Mouse (Mus musculus) heart, embryonic 13.5 days (tissue): ENCODE measurements around the gene Bbx. TPM values are rescaled to one million over a fixed set of nuclear protein-coding genes. Genes with fewer than 3 reads are reported as not detected.

Source experiments
- ATAC-seq: fragments of 200-750 bp; cut with Nextera tagmentation; 2 replicates; pipeline ENCODE4 v1.8.0; 2017; ENCODE audit warnings: moderate TSS enrichment; ENCODE audit not compliant: insufficient number of reproducible peaks, low FRiP score, low TSS enrichment; ENCODE audit errors: extremely low read depth
- H3K27ac ChIP-seq: fragments of 300-500 bp; sonication (generic); replicated peaks from 2 replicates; pipeline ENCODE4 v1.5.1; 2015; ENCODE audit warnings: moderate library complexity, mild to moderate bottlenecking, inconsistent platforms
- H3K27me3 ChIP-seq: fragments of 300-500 bp; sonication (generic); replicated peaks from 2 replicates; pipeline ENCODE4 v1.6.1; 2015; ENCODE audit warnings: mild to moderate bottlenecking, inconsistent platforms
- H3K36me3 ChIP-seq: fragments of 300-500 bp; sonication (generic); 2 replicates; pipeline ENCODE4 v1.6.1; 2015; ENCODE audit warnings: mild to moderate bottlenecking, inconsistent platforms
- H3K4me1 ChIP-seq: fragments of 300-500 bp; sonication (generic); 2 replicates; pipeline ENCODE4 v1.6.1; 2015; ENCODE audit warnings: inconsistent platforms
- H3K4me2 ChIP-seq: fragments of 300-500 bp; sonication (generic); 2 replicates; pipeline ENCODE4 v1.6.1; 2015; ENCODE audit warnings: inconsistent platforms, mild to moderate bottlenecking, moderate library complexity
- H3K4me3 ChIP-seq: fragments of 300-500 bp; sonication (generic); 2 replicates; pipeline ENCODE4 v1.5.1; 2015; ENCODE audit warnings: moderate library complexity, mild to moderate bottlenecking, inconsistent platforms
- H3K9ac ChIP-seq: fragments of 300-500 bp; sonication (generic); 2 replicates; pipeline ENCODE4 v1.6.1; 2015; ENCODE audit warnings: inconsistent platforms, mild to moderate bottlenecking, moderate library complexity
- H3K9me3 ChIP-seq: fragments of 300-500 bp; sonication (generic); 2 replicates; pipeline ENCODE4 v1.6.1; 2016; ENCODE audit warnings: inconsistent platforms
- WGBS: fragments of 180-500 bp; shearing (Covaris S2); methylation state at CpG from one replicate; pipeline ENCODE4 v1.1.7; 2015; ENCODE audit warnings: mixed read lengths; 5-methylcytosine and 5-hydroxymethylcytosine counted together
- polyA plus RNA-seq: library from polyadenylated mRNA; unstranded; fragments of >200 nt; fragmentation: Nextera tagmentation; extraction: Ambion mirVana; gene quantifications from 2 replicates; pipeline ENCODE4 v1.2.1, GENCODE M21; 2015

The Bbx gene
- polyA plus RNA-seq, 1 experiment from 2014 or later = 32.0 TPM

- no peak overlapping the region for H3K9ac ChIP-seq
- ATAC-seq = no peak
- no peak overlapping the region for H3K27ac ChIP-seq
- H3K4me3 ChIP-seq = no peak overlapping the region
- H3K4me1 ChIP-seq = peaks cover 26% of the 10 kb centered on the region
- H3K36me3 ChIP-seq = 0 out of 2 replicates have a peak, but pooled peaks cover 6% of the 10 kb centered on the region
- H3K27me3 ChIP-seq = no peaks in the 10 kb centered on the region
- H3K9me3 ChIP-seq = no peaks in the 10 kb centered on the region
- 79% methylated on average over 4 of the region's 4 CpGs for WGBS
- H3K4me2 ChIP-seq = no peak overlapping the region
These were observed 120.6 kb downstream of the Bbx start for GRCm38 (mm10) chr16:50311588-50311987.

- peaks cover 31% of the 10 kb centered on the region for H3K4me1 ChIP-seq
- H3K36me3 ChIP-seq = 0 out of 2 replicates have a peak, but pooled peaks cover 6% of the 10 kb centered on the region
- no peaks in the 10 kb centered on the region for H3K27me3 ChIP-seq
- H3K4me3 ChIP-seq = peak overlapping the region; percentile 22
- no peak; the same call in 1 of the 2 replicates for ATAC-seq
- 33% methylated on average over 9 of the region's 9 CpGs for WGBS
- H3K27ac ChIP-seq = peak overlapping the region; percentile 76
- no peaks in the 10 kb centered on the region for H3K9me3 ChIP-seq
- H3K4me2 ChIP-seq = peak overlapping the region; percentile 59
- peak overlapping the region; percentile 38; the same call in 1 of the 2 replicates for H3K9ac ChIP-seq
These were observed 122.7 kb downstream of the Bbx start for GRCm38 (mm10) chr16:50309411-50310042.

GRCm38 (mm10) chr16:50308256-50308655 is 123.9 kb downstream of the Bbx start:
- 68% methylated on average over 6 of the region's 6 CpGs for WGBS
- Histone ChIP-seq H3K27ac (peak overlapping the region; percentile 76), H3K36me3 (0 out of 2 replicates have a peak, but pooled peaks cover 6% of the 10 kb centered on the region), H3K4me3 (no peak overlapping the region), H3K4me1 (peaks cover 31% of the 10 kb centered on the region), H3K9me3 (no peaks in the 10 kb centered on the region), H3K4me2 (peak overlapping the region; percentile 59; the same call in 1 of the 2 replicates), H3K27me3 (no peaks in the 10 kb centered on the region), H3K9ac (no peak overlapping the region)
- no peak for ATAC-seq

- WGBS = 77% methylated on average over 4 of the region's 4 CpGs
- Histone ChIP-seq H3K27ac (no peak overlapping the region), H3K4me1 (peaks cover 31% of the 10 kb centered on the region), H3K4me3 (no peak overlapping the region), H3K9me3 (no peaks in the 10 kb centered on the region), H3K27me3 (no peaks in the 10 kb centered on the region), H3K36me3 (0 out of 2 replicates have a peak, but pooled peaks cover 6% of the 10 kb centered on the region), H3K4me2 (no peak overlapping the region), H3K9ac (no peak overlapping the region)
- ATAC-seq = no peak
These were observed 125.0 kb downstream of the Bbx start for GRCm38 (mm10) chr16:50307231-50307630.

- no peak overlapping the region for H3K9ac ChIP-seq
- H3K4me2 ChIP-seq = no peak overlapping the region
- H3K27ac ChIP-seq = no peak overlapping the region
- peaks cover 31% of the 10 kb centered on the region for H3K4me1 ChIP-seq
- H3K27me3 ChIP-seq = no peaks in the 10 kb centered on the region
- ATAC-seq = no peak
- H3K9me3 ChIP-seq = no peaks in the 10 kb centered on the region
- H3K4me3 ChIP-seq = no peak overlapping the region
- 0 out of 2 replicates have a peak, but pooled peaks cover 2% of the 10 kb centered on the region for H3K36me3 ChIP-seq
These were observed 125.5 kb downstream of the Bbx start for GRCm38 (mm10) chr16:50306727-50307126.

- peaks cover 35% of the 10 kb centered on the region for H3K4me1 ChIP-seq
- no peak overlapping the region for H3K4me3 ChIP-seq
- ATAC-seq = no peak
- no peak overlapping the region for H3K27ac ChIP-seq
- WGBS = 47% methylated on average over 6 of the region's 6 CpGs
- no peaks in the 10 kb centered on the region for H3K9me3 ChIP-seq
- H3K4me2 ChIP-seq = no peak overlapping the region
- H3K36me3 ChIP-seq = no peaks in the 10 kb centered on the region
- no peak overlapping the region for H3K9ac ChIP-seq
- no peaks in the 10 kb centered on the region for H3K27me3 ChIP-seq
These were observed 127.0 kb downstream of the Bbx start for GRCm38 (mm10) chr16:50305156-50305555.

GRCm38 (mm10) chr16:50302566-50302965 is 129.6 kb downstream of the Bbx start:
- no peak for ATAC-seq
- H3K9ac ChIP-seq = no peak overlapping the region

GRCm38 (mm10) chr16:50298743-50299443 is 133.3 kb downstream of the Bbx start:
- no peak for ATAC-seq
- Histone ChIP-seq H3K27me3 (no peaks in the 10 kb centered on the region), H3K9me3 (no peaks in the 10 kb centered on the region), H3K4me3 (no peak overlapping the region), H3K27ac (no peak overlapping the region), H3K9ac (no peak overlapping the region), H3K4me2 (no peak overlapping the region), H3K4me1 (peaks cover 22% of the 10 kb centered on the region), H3K36me3 (no peaks in the 10 kb centered on the region)
- WGBS = 58% methylated on average over 8 of the region's 8 CpGs

More at GRCm38 (mm10) chr16:50302566-50302965, 129.6 kb downstream of the Bbx start:
- peaks cover 33% of the 10 kb centered on the region for H3K4me1 ChIP-seq
- 94% methylated on average over 1 of the region's 1 CpGs for WGBS
- H3K36me3 ChIP-seq = no peaks in the 10 kb centered on the region
- H3K4me3 ChIP-seq = no peak overlapping the region
- no peak overlapping the region for H3K4me2 ChIP-seq
- H3K27ac ChIP-seq = no peak overlapping the region
- H3K27me3 ChIP-seq = no peaks in the 10 kb centered on the region
- no peaks in the 10 kb centered on the region for H3K9me3 ChIP-seq

GRCm38 (mm10) chr16:50293502-50294228 is 138.5 kb downstream of the Bbx start:
- H3K27me3 ChIP-seq = no peaks in the 10 kb centered on the region
- no peak overlapping the region for H3K4me3 ChIP-seq
- H3K4me1 ChIP-seq = peaks cover 15% of the 10 kb centered on the region; the same call in 1 of the 2 replicates
- no peak overlapping the region for H3K4me2 ChIP-seq
- H3K36me3 ChIP-seq = no peaks in the 10 kb centered on the region
- H3K9me3 ChIP-seq = no peaks in the 10 kb centered on the region
- no peak overlapping the region for H3K27ac ChIP-seq
- H3K9ac ChIP-seq = no peak overlapping the region
- WGBS = 74% methylated on average over 4 of the region's 4 CpGs
- no peak for ATAC-seq

- 87% methylated on average over 5 of the region's 5 CpGs for WGBS
- Histone ChIP-seq H3K4me3 (no peak overlapping the region), H3K4me2 (no peak overlapping the region), H3K9ac (no peak overlapping the region), H3K36me3 (no peaks in the 10 kb centered on the region), H3K27me3 (no peaks in the 10 kb centered on the region), H3K27ac (no peak overlapping the region), H3K9me3 (no peaks in the 10 kb centered on the region), H3K4me1 (peaks cover 13% of the 10 kb centered on the region; the same call in 1 of the 2 replicates)
- no peak for ATAC-seq
These were observed 139.4 kb downstream of the Bbx start for GRCm38 (mm10) chr16:50292834-50293233.

- no peak overlapping the region for H3K9ac ChIP-seq
- H3K27ac ChIP-seq = no peak overlapping the region
- H3K4me1 ChIP-seq = peaks cover 13% of the 10 kb centered on the region; the same call in 1 of the 2 replicates
- ATAC-seq = no peak
- WGBS = 29% methylated on average over 5 of the region's 5 CpGs
- no peaks in the 10 kb centered on the region for H3K9me3 ChIP-seq
- no peak overlapping the region for H3K4me2 ChIP-seq
- H3K4me3 ChIP-seq = no peak overlapping the region
- H3K36me3 ChIP-seq = no peaks in the 10 kb centered on the region
- H3K27me3 ChIP-seq = no peaks in the 10 kb centered on the region
These were observed 142.4 kb downstream of the Bbx start for GRCm38 (mm10) chr16:50289764-50290163.
